Mouse (Mus musculus): Measurements from ENCODE around the gene Zfp385b.

The Zfp385b gene

DNA sequence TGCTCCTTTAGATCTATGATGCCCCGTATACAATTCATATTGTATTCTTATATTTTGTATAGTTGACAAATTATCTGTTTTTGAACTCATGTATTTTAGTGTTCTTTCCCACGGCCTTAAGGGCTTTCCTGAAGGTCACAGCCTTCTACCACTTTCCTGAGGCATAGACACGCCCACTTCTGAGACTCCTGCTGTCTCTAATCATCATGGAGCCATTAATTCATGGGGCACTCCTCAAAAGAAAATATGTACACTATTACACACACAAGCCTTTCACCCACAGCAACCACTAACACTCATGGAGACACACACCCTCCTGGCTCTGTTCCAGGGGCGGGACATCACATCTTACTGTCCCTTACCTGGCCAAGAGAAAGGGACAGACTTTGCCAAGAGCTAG, 232.1 kb downstream of the Zfp385b start:
- DNase-seq (ENCODE audit: low spot score): no peak

DNA sequence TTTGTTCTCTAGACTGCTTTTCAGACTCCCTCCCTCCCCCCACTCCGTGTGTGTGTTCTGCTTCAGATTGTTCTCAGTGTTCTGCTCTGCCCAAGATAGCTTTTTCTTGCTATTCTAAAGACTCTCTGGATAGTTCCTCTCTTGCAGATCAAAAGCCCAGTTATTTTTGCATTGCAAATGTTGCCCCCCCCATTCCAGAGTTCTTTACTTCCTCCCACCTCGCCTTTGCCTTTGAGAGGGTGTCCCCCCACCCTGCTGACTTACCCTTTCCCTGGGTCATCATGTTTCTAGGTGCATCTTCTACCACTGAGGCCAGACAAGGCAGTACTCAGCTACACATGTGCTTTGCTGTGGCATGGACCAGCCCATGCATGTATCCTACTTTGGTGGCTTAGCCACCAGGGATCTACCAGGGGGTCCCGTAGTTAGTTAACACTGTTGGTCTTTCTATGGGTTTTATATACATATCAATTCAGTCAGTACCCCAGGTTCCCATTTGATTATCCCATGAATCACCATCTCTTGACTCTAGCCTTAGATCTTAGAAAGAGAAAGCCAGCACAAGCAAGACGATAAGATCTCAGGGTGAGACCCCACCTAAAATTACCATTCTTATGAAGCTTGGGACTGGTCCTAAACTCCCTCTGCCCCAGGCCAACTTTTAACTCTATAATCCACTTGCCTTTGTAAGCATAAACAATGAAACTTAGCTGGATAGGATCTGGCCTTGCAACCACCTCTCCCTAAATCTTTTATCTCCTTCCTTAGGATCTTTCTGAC, 232.7 kb downstream of the Zfp385b start:
- DNase-seq (ENCODE audit: low spot score): no peak

DNA sequence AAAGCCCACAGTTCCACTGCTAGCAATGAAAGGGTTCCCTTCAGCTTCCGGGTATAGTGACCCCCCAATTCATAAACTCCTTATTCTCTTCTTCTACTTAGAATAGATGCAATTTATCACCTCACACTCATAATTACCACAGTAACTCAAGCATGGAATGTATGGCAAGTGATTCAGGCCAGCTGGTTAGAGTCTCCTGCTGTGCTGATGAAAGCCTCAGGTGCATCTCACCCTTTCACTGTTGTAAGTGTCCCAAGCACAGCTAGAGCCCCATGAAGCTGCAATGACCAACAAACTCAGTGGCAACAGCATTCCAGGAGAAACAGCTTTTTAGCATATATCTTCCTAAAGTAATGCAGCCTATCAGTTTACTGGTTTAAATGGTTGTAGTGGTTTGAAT, 235.9 kb downstream of the Zfp385b start:
- DNase-seq (ENCODE audit: low spot score): no peak

DNA sequence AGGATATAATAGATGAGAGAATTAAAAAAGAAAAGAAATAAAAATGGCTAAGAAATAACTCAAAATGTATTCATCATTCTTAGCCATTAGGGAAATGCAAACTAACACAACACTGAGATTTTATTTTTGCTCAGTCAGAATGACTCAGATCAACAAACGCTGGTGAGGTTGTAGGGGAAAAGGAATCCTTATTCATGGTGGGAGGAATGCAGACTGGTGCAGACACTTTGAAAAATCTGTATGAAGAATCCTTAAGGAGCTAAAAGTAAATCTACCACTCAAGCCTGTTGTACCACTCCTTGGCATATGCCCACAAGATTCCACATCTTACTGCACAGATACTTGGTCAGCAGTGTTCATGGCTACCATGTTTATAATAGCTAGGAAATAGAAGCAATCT, 242.9 kb downstream of the Zfp385b start:
- no peak for DNase-seq (ENCODE audit: low spot score)

DNA sequence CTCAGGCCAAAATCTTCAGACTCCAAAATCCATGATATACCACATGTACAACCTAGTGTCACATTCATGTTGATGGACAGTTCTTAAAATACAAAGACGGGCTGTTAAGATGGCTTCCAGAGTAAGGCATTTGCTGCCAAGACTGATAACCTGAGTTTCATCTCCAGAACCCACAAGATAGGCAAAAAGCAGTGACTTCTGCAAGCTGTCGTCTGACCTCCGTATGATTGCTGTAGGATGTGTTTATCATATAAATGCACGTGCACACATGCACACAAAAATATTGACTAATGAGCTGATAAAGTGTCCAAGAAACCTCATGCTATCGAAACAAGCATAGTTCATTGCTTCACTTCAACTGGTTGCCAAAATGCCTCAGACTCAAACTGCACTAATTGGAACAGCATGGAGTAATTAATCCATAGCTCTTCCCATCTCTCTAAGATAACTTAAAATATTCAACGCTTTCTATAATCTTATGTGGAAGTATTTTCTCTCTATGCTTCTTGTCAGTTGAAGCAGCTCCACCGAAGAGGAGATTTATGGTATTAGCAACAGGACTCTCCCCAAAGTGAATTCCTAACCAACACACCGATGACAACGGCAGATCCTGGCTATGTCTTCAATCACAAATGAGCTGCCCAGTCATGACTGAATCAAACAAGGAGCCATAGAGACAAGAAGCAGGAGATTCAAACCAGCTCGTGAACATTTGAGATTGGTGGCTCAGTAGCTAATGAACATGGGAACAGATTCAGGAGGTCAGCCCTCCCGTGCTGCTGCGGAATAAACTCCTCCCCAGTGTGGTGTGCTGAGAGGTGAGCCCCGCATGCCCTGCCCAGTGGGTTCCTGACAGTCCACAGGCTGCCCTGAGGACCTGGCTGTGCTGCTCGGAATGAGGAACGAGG, 251.7 kb downstream of the Zfp385b start:
- DNase-seq (ENCODE audit: low spot score): no peak

DNA sequence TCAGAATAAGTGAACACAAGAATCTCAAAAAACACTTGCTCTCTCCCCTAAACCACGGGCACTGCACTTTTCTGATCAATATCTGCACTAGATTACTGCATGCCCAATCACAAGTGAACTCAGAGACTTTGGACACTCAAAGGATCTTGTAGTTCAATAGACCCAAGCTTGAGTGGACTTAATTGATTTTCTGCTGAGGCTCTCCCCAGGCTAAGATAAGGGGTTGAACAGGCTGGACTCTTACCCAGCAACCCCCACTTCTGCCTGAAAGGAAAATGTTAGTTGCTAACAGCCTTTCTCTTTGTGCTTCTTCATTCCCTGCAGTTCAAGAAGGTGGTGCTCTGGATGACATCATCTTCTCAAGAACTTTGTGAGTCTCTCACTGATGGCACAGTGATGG, 255.7 kb downstream of the Zfp385b start:
- no peak for DNase-seq (ENCODE audit: low spot score)

DNA sequence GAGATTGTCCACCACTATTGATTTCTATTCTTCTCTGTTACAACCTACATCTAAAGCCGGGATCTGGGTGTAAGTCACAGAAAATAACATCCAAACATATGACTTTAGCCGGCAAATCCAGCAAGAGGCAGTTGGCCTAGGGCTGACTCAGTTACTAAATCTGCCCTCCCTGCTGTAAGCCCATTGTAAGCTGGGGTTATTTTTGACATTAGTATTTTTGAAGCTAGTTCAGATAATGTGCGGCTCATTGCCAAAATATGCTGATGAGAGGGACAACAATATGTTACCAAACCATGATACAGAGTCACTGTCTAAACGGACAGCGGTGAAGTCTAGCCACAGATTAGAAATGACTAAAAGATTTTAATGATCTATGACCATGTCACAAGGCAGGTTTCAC, 257.5 kb downstream of the Zfp385b start:
- DNase-seq (ENCODE audit: low spot score): no peak

DNA sequence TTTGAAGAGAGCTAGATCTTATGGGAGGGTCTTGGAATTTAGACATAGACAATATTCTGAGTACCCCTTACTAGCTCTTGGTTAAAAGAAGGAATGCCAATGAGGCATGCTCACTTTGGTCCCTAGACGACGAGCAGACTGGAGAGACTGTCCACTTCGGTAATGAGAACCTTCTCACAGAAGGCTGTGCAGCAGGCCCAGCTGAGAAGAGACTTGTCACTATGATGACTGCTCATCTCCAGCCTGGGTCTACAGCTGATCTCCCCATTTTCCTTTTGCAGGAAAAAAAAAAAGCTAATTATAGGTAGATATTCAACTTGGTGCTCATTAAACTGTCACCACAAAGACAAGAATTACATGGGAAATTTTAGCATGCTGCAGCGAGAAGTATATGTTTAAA, 262.5 kb downstream of the Zfp385b start:
- no peak for DNase-seq (ENCODE audit: low spot score)

DNA sequence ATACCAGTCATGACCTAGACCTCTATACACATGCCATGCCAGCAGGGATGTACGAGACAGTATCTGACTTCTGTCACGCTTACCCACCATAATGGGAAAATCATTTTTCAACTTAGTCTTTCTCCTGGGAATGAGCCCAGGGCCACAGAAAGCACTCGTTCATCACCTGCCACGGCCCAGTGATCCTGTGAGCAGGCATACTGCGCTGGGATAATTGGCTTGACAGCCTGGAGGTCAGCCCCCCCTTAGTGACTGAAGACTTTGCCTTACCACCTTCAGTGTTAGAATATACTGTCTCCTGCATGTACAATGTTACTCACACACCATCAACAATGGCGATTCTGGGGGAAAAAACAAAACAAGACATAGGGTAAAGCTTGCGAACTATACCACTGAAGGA, 263.5 kb downstream of the Zfp385b start:
- DNase-seq (ENCODE audit: low spot score): no peak

DNA sequence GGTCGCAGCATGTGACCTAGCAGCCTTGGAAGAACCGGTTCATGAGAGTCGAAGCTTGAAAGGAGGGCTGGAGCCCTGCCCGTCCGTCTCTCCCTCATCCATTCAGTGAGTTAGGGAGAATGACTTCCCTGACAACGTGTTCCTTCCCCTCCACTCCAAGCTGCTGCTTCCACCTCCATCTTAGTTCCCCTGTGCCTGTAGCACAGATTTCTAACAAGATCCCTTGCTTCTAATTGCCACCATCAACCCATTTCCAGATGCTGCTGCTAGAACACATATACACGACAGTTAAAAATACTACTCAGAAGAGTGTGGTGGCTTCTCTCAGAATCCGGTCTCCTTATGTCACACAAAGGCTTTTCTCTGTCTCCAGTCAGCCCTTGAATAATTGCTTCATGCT, 266.8 kb downstream of the Zfp385b start:
- DNase-seq (ENCODE audit: low spot score): no peak

DNA sequence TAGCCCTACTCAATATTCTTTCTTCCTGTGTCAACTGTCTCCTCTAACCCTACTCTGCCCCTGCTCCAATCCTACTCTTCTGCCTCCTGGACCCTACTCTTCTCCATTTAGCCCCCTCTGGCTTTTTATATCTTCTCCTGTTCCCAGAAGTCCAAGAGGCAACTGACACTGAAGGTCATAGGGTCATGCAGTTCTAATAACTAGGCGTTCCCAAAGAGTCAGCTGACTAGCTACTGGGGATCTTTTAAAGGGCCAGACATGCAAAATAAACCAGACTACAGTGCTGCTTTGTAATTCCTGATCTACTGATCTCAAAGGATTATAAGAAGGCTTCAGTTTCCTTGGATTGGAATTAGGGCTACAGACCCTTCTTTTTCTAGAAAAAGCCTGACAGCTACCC, 276.1 kb downstream of the Zfp385b start:
- DNase-seq (ENCODE audit: low spot score): no peak

DNA sequence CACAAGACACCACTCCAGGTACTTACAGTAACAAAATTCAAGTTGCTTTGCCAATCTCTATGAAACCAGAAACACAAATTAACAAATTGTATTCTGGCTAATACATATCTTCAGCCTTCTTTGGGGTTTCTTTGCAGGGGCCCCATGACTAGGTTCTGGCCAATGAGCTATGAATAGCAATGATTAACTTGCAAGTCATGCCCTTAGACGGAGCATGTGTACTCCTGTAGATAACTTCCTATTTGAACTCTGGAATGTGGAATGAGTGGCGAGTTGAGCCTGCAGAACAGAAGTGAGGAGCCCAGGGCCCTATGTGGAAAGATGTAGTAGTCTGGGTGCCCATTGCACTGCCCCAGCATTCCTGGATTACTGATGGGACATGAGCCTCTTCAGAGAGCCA, 276.8 kb downstream of the Zfp385b start:
- no peak for DNase-seq (ENCODE audit: low spot score)

DNA sequence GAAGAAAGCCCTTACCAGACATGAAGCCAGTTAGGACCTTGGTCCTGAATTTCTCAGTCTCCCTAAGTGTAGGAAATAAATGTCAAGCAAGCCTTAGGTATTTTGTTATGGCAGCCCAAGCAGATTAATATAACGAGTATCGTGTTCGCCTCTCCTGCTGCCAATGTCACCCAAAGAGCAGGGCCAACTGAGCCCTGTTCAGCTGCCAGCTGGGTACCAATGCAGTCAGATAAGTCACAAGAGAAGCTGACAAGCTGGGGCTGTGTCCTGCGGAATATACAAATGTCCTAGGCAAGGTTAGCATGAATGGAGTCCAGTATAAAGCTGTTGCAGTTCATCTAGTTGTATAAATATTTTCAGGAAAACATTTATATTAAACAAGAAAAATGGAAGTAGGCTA, 277.8 kb downstream of the Zfp385b start:
- no peak for DNase-seq (ENCODE audit: low spot score)

DNA sequence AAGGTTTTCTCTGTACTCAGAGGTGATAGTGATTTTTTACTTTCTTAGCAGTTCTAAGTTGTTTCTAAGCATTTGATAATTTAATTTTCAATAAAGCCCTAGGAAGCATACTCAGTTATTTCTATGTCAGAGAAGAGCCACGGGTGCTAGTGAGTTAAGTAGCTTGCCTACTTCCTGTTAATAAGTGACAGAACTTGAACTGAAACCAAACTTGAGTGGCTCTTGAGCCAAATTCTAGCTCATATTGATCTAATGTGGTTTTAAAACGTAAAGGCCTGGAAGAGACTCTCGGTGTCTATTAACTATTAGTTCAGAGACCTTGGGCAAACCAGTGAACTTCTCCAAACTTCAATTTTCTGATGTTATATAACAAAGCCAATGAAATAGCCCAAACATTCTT, 278.6 kb downstream of the Zfp385b start:
- no peak for DNase-seq (ENCODE audit: low spot score)

DNA sequence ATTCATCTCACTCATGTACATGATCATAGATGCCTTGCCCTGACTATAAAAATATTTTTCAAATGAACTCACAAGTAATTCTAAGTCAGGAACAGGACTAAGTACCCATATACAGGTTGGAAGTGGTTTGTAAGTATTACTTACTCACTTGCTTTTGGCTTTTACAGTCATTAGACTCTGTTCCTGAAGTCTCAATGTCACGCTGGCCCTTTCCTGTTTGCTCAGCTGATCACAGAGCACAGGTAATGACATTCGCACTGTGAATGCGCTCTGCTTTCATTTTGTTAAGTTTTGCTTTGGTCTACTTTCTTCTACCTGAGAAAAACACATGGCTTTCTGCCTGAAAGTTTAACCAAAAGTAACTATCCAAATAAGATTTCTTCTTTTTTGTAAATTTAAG, 282.9 kb downstream of the Zfp385b start:
- DNase-seq (ENCODE audit: low spot score): no peak

DNA sequence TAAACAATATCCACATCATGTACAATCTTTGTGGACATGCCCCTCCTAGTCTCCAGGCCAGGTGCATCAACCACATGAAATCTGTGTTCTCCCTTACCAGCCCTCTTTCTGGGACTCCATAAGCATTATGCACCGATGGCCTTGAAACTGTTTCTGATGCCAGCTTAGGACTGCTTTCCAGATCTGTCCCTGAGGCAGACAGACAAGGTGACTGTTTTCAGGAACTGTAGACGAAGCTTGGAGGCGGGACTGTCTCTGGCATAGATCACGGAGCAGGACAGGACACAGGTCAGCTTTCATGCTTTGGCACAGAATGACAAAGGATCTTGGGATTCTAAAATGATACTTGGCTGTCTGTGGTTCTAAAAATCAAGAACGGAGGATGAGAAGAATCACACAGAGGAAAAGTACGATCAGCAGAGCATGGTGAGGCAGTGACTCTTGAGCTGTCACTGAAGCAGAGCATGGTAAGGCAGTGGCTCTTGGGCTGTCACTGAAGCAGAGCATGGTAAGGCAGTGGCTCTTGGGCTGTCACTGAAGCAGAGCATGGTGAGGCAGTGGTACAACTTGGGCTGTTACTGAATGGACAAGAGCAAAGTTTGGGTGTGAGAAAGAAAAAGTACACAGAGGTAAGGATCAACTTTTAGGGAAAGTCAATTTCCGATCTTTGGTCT, 291.2 kb downstream of the Zfp385b start:
- no peak for DNase-seq (ENCODE audit: low spot score)

DNA sequence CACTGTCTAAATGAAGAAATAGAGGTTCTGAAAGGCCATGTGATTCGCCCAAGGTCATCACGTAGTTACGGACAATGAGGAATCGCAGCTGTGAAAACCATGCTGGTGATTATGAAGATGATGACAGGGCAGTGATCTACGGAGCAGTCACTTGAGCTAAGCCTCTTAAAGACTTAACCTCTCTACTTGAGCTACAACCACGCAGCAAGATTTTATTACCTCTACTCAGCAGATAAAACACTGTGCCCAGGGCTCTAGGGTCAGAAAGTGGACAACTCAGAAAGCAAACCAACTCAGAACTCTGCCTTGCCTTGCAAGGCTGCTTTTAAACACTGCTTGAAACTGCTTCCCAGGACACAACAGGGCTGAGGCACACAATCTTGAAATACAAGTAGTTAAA, 291.8 kb downstream of the Zfp385b start:
- DNase-seq (ENCODE audit: low spot score): no peak

DNA sequence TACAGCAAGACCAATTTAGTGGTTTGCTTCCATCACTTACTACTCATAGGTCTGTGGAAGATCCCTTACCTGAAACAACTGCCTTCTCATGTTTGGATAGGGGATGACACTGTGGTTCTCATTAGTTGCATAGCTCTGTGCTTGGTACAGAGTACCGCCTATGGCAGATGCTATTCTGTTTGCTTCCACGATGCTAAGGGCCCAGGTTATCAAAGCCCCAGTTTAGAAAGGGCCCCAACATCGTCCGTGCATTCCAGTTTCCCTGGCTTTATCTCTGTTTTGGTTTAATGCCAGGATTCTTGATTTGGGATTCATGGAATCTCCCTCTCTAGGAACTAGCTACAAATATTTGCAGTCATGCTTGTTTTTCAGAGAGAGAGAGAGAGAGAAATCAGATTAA, 292.6 kb downstream of the Zfp385b start:
- DNase-seq (ENCODE audit: low spot score): no peak

DNA sequence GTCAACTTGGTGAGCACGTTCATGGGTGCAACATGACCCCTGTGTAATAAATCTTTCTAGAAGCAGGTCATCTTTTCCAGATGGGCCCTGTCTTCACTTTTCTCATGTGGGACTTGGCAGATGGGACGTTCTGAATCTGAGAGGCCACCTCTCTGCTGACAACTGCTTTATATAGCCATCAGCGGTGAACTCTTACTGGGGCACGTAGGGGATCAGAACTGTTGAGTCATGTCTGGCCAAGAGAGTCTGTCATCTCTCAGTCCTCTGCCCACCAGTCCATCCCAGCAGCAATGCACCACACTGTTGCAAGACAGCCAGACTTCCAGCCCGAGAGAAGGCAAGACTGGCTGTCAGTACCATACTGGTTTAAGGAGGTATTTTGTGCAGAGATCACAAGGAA, 293.1 kb downstream of the Zfp385b start:
- DNase-seq (ENCODE audit: low spot score): no peak

DNA sequence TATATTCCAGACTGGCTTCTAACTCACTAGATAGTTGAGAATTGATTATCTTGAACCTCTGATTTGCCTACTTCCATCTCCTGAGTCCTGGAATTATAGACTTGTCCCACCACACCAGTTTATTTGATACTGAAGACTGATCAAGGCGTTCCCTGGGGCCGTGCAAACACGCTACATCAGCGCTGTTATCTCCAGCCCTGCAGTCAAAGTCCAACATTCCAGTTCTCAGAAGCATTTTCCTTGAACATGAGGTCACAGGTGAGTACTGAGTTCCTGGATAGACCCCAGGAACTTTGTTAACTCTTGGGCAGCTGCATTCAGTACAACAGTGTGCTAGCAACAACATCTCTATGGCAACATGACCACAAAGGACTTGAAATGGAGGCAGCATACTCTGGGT, 297.2 kb downstream of the Zfp385b start:
- DNase-seq (ENCODE audit: low spot score): peak; percentile 75

DNA sequence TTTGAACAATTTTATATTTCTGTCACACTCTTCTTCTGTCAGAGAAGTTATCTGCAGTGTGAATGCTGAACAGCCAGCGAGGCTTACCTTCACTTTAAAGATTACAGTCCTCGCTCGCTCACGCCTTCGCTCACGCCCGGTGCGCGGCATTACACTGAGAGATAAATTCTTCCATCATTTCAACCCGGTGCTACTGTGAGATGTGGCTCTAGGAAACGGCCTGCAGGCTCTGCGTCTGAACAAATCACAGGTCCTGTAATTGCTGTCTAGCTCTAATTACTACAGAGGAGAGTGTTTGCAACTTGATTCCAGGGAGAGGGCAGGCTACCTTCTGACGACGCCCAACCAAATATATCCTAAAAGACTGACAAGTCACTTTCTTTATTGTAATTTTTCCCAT, 300.1 kb downstream of the Zfp385b start:
- no peak for DNase-seq (ENCODE audit: low spot score)

DNA sequence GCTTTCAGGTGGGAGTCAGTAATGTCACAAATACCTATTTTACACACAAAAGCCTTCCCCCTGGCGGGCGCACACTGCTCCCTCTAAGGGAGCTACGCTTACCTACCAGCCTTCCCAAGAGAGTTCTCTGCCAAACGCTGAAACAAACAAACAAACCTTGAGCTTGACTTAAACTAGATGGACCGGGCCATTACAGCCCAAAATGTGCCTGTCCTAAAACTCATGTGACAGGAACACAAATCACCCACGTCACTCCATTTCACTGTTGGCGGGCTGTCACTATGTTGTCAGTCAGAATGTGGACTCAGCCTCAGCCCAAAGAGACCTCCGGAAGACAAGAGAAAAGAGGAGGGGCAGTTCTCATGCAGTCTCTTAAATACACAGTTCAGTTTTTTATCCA, 300.7 kb downstream of the Zfp385b start:
- peak; percentile 48 for DNase-seq (ENCODE audit: low spot score)

DNA sequence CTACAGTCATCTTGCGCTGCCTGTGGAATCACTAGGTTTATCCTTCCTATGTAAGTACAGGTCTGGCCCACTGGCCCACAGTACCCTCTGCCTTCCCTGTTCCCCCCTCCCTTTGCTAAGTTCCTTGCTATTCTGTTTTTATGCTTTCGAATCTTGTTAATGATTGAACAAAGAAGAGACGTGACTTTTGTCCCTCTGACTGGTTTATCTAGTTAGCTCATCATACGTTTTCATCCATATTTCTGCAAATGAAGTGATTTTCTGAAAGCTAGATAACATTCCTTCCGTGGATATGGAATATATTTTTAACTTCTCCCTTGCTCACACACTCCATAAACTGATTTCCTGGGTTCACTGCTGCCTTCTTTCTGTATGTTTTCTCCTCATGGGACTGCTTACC, 302.8 kb downstream of the Zfp385b start:
- no peak for DNase-seq (ENCODE audit: low spot score)
